Mouse (Mus musculus) effector memory CD4-positive, alpha-beta T cell, adult 5 months (primary cell): Measurements from ENCODE around the gene Chml. TPM values are rescaled to one million over a fixed set of nuclear protein-coding genes. Genes with fewer than 3 reads are reported as not detected.

Experiments used
- polyA plus RNA-seq: library from polyadenylated mRNA; unstranded; fragments of 100-300 nt; shearing (Covaris generic); gene quantifications from one replicate; pipeline ENCODE4 v1.2.1, GENCODE M21; 2017

Chml gene
- 1.0 TPM for polyA plus RNA-seq

GRCm38 (mm10) chr1:175692246-175692996, at the start of gene Chml, which contains the start of gene Opn3:
Gene Chml, minus strand, starts transcription at chr1:175692901.
Gene Opn3, minus strand, starts transcription at chr1:175692776.

GRCm38 (mm10) chr1:175698293-175698692, 5.6 kb upstream of the Chml start, which contains the start of gene Wdr64:
Gene Wdr64, plus strand, starts transcription at chr1:175698593.

Other genes with a start within 250 kb of the Chml start
- gene Rgs7, start 200.4 kb downstream of the Chml start, polyA plus RNA-seq = not detected
- not detected for gene Kmo, start 72.5 kb downstream of the Chml start, polyA plus RNA-seq
- 30.2 TPM for gene Fh1, start 67.3 kb downstream of the Chml start, polyA plus RNA-seq
- gene Opn3, start 125 bp downstream of the Chml start, polyA plus RNA-seq = not detected
- not detected for gene Wdr64, start 5.7 kb upstream of the Chml start, polyA plus RNA-seq
- gene Exo1, start 187.7 kb upstream of the Chml start, polyA plus RNA-seq = 1.5 TPM
- gene Gm38100, start 227.4 kb upstream of the Chml start, polyA plus RNA-seq = 0.21 TPM